Mouse (Mus musculus) kidney, embryonic 15.5 days (tissue): ENCODE measurements at regions not wholly inside any gene's neighbourhood (a gene's known extent, or its start where the extent isn't known, plus 50 kb on each side); places are given as distances from the start of the nearest gene placed in this dataset.

Source experiments
- ATAC-seq: fragments of 200-750 bp; cut with Nextera tagmentation; replicated peaks from 2 replicates; pipeline ENCODE4 v1.8.0; 2017; ENCODE audit warnings: moderate TSS enrichment; ENCODE audit not compliant: low FRiP score
- H3K27ac ChIP-seq: fragments of 300-500 bp; sonication (generic); 2 replicates; pipeline ENCODE4 v1.5.1; 2015; ENCODE audit warnings: mild to moderate bottlenecking, inconsistent platforms
- H3K27me3 ChIP-seq: fragments of 300-500 bp; sonication (generic); 2 replicates; pipeline ENCODE4 v1.6.1; 2015; ENCODE audit warnings: inconsistent platforms
- H3K36me3 ChIP-seq: fragments of 300-500 bp; sonication (generic); 2 replicates; pipeline ENCODE4 v1.6.1; 2015; ENCODE audit warnings: inconsistent platforms
- H3K4me1 ChIP-seq: fragments of 300-500 bp; sonication (generic); 2 replicates; pipeline ENCODE4 v1.6.1; 2015; ENCODE audit warnings: inconsistent platforms
- H3K4me2 ChIP-seq: fragments of 300-500 bp; sonication (generic); 2 replicates; pipeline ENCODE4 v1.6.1; 2015; ENCODE audit warnings: moderate library complexity, mild to moderate bottlenecking, inconsistent platforms
- H3K4me3 ChIP-seq: fragments of 300-500 bp; sonication (generic); replicated peaks from 2 replicates; pipeline ENCODE4 v1.5.1; 2015; ENCODE audit warnings: mild to moderate bottlenecking, inconsistent platforms
- H3K9ac ChIP-seq: fragments of 300-500 bp; sonication (generic); 2 replicates; pipeline ENCODE4 v1.6.1; 2015; ENCODE audit warnings: mild to moderate bottlenecking, inconsistent platforms
- H3K9me3 ChIP-seq: fragments of 300-500 bp; sonication (generic); replicated peaks from 2 replicates; pipeline ENCODE4 v1.6.1; 2016; ENCODE audit warnings: inconsistent platforms
- whole genome bisulfite sequencing: fragments of 180-500 bp; shearing (Covaris S2); methylation state at CpG from one replicate; pipeline ENCODE4 v1.1.7; 2015; ENCODE audit warnings: mixed read lengths; 5-methylcytosine and 5-hydroxymethylcytosine counted together

DNA sequence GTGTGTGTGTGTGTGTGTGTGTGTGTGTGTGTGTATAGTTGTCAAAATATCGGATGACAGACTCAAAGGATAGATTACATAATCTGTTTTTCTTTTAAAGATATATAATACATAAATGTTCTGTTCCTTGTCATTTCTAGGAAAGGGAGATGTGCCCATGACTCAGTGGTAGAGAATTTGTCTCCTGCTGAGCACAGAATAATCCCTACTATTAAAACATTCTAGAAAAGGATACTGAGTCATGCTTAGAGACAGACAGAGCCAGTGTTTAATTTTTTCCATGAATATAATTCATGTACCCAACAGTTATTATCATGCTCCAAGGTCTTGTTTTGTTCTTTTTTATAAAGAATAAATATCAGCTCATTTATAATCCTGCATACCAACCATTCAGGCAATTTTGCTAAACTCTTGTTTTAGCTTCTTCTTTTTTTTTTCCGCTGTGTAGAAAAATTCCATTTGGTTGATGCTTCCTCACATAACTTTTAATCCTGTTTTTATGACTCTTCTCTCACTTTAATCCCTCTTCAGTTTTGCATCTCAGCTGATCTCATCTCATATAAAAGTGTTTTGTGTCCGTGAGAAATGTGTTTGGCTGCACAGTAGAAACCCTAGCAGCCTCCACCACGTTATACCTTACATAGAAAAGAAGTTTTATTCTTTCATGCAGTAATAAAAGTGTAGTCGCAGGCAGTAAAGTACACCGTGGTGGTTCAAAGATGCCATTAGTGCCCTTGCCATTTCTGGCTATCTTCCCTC is 762.3 kb downstream of the Nedd1 start:
- Histone ChIP-seq H3K27ac (no peak overlapping the region), H3K4me1 (no peaks in the 10 kb centered on the region), H3K36me3 (no peaks in the 10 kb centered on the region), H3K4me2 (no peak overlapping the region), H3K9ac (no peak overlapping the region), H3K27me3 (no peaks in the 10 kb centered on the region), H3K4me3 (no peak overlapping the region), H3K9me3 (no peaks in the 10 kb centered on the region)
- ATAC-seq = no peak
- WGBS = 70% methylated on average over 6 of the region's 6 CpGs

DNA sequence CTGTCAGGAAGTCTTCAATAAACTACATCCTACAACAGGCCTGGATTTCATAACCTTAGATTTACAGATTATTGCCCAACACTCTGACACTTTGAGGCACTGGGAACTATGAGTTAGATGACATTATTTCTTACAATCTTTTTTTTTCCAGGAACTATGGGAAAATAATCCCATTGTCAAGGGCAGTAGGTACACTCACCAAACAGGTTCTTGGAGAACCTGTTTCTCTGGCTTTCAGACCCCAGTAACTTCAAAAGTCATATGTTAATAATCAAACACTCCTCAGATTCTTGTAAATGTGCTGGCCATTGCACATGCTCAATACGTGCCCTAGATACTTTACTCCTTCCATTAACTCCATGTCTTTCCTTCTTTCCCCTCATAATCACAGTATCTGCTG is 769.1 kb downstream of the Nedd1 start:
- peak overlapping the region; percentile 64 for H3K27ac ChIP-seq
- ATAC-seq = 0 out of 2 replicates have a peak, but pooled peaks have one; percentile 18
- 76% methylated on average over 1 of the region's 1 CpGs for WGBS
- no peak overlapping the region for H3K4me3 ChIP-seq
- H3K27me3 ChIP-seq = no peaks in the 10 kb centered on the region
- no peaks in the 10 kb centered on the region for H3K9me3 ChIP-seq
- no peak overlapping the region for H3K4me2 ChIP-seq
- H3K9ac ChIP-seq = no peak overlapping the region
- no peaks in the 10 kb centered on the region for H3K36me3 ChIP-seq
- no peaks in the 10 kb centered on the region for H3K4me1 ChIP-seq

DNA sequence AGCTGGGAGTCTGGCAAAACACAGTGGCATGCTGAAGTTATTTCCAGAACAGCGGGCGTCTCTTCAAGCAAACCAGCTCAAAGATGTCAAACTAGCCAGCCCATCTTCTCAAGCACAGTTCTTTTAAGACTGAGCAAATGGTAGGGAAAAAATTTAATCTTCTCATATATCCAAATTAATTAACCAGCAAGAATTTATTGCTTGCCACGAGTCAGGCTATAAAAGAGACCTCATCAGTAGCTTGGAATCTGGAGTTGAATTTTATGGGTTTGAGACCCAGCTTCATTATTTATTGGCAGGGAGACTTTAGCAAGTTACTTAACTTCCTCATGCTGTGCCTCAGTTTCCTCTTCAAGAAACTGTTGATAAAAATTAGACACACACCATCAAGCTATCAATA is 742.5 kb upstream of the Tmpo start:
- 27% methylated on average over 3 of the region's 3 CpGs for WGBS
- Histone ChIP-seq H3K27me3 (no peaks in the 10 kb centered on the region; the same call in 1 of the 2 replicates), H3K36me3 (no peaks in the 10 kb centered on the region), H3K4me1 (no peaks in the 10 kb centered on the region), H3K4me3 (no peak overlapping the region), H3K27ac (no peak overlapping the region), H3K9me3 (no peaks in the 10 kb centered on the region), H3K4me2 (no peak overlapping the region), H3K9ac (no peak overlapping the region)
- no peak for ATAC-seq

- H3K27me3 ChIP-seq = no peaks in the 10 kb centered on the region
- ATAC-seq = no peak
- WGBS = 75% methylated on average over 6 of the region's 6 CpGs
- no peak overlapping the region for H3K9ac ChIP-seq
- no peak overlapping the region for H3K4me2 ChIP-seq
- no peaks in the 10 kb centered on the region for H3K36me3 ChIP-seq
- H3K4me1 ChIP-seq = no peaks in the 10 kb centered on the region
- no peak overlapping the region for H3K27ac ChIP-seq
- no peaks in the 10 kb centered on the region for H3K9me3 ChIP-seq
- no peak overlapping the region for H3K4me3 ChIP-seq
Measured at GRCm38 (mm10) chr10:91889864-91890263, 708.7 kb upstream of the Tmpo start.

DNA sequence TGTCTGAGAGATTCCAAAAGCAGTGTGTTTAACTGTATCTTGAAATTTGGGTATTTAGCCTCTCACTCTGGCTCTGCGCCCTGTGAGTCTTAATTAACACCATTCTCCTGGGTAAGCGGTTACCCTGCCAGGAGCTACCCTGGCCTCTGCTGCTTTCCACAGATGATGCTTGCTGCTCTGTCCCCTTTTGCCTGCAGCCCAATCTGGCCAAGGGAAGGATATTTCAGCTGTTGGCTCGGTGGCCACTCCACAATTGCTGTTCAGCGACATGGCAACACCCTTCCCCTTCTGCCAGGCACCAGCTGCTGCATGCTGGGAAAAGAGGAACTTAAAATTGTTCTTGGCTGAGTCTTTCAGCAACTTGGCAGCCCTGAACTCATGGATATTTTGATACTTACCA is 707.4 kb upstream of the Tmpo start:
- 85% methylated on average over 4 of the region's 4 CpGs for WGBS
- H3K9me3 ChIP-seq = no peaks in the 10 kb centered on the region
- no peaks in the 10 kb centered on the region for H3K4me1 ChIP-seq
- H3K36me3 ChIP-seq = no peaks in the 10 kb centered on the region
- H3K4me3 ChIP-seq = no peak overlapping the region
- no peak overlapping the region for H3K27ac ChIP-seq
- ATAC-seq = no peak
- H3K9ac ChIP-seq = no peak overlapping the region
- no peaks in the 10 kb centered on the region for H3K27me3 ChIP-seq
- no peak overlapping the region for H3K4me2 ChIP-seq

DNA sequence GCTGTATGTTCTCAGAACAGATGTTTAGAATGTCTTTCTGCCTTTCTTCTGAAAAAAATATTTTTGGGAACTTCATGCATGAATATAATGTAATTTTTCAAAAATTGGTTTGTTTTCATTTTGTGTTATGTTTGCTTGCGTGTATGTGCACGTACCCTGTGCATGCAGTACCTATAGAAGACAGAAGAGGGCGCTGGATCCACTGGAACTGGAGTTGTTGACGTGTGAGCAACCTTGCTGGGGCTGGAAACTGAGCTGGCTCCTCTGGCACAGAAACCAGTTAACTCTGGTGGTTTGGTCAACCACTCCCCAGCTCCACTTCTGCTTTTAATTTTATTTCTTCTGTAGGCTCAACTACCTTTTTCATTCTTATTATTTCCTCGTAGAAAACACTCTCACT is 702.0 kb upstream of the Tmpo start:
- ATAC-seq = no peak
- no peak overlapping the region for H3K4me2 ChIP-seq
- H3K9ac ChIP-seq = no peak overlapping the region
- no peak overlapping the region for H3K27ac ChIP-seq
- H3K4me1 ChIP-seq = peaks cover 12% of the 10 kb centered on the region
- no peaks in the 10 kb centered on the region for H3K9me3 ChIP-seq
- H3K27me3 ChIP-seq = no peaks in the 10 kb centered on the region
- H3K36me3 ChIP-seq = no peaks in the 10 kb centered on the region
- 76% methylated on average over 5 of the region's 5 CpGs for WGBS
- no peak overlapping the region for H3K4me3 ChIP-seq

DNA sequence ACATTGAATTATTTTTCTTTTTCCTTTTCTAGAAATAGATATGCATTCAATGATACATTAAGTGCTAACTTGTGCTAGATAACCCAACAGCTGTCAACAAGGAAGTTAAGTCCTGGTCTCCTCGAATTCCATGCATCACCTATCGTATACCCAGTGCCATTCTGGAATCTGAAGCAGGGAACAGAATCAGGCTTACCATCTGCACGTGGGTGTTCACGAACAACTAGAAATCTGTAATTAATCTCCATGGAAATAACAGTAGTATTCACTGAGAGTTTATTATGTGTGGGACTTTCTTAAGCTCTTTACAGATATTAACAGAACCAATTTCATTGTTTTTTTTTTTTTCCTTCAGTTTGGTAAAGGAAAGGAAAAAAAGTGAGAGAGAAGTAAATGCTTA is 701.4 kb upstream of the Tmpo start:
- no peak overlapping the region for H3K4me2 ChIP-seq
- H3K36me3 ChIP-seq = no peaks in the 10 kb centered on the region
- 73% methylated on average over 4 of the region's 4 CpGs for WGBS
- H3K4me1 ChIP-seq = peaks cover 12% of the 10 kb centered on the region
- H3K4me3 ChIP-seq = no peak overlapping the region
- no peak overlapping the region for H3K27ac ChIP-seq
- H3K9me3 ChIP-seq = no peaks in the 10 kb centered on the region
- no peak for ATAC-seq
- H3K9ac ChIP-seq = no peak overlapping the region
- H3K27me3 ChIP-seq = no peaks in the 10 kb centered on the region

- no peaks in the 10 kb centered on the region for H3K9me3 ChIP-seq
- no peak overlapping the region for H3K4me3 ChIP-seq
- peaks cover 12% of the 10 kb centered on the region for H3K4me1 ChIP-seq
- H3K27me3 ChIP-seq = no peaks in the 10 kb centered on the region
- peak overlapping the region; percentile 66 for H3K27ac ChIP-seq
- 20% methylated on average over 9 of the region's 9 CpGs for WGBS
- H3K9ac ChIP-seq = no peak overlapping the region
- peak; percentile 92 for ATAC-seq
- no peak overlapping the region for H3K4me2 ChIP-seq
- no peaks in the 10 kb centered on the region for H3K36me3 ChIP-seq
Measured at GRCm38 (mm10) chr10:91881521-91882228, 700.6 kb upstream of the Tmpo start.

DNA sequence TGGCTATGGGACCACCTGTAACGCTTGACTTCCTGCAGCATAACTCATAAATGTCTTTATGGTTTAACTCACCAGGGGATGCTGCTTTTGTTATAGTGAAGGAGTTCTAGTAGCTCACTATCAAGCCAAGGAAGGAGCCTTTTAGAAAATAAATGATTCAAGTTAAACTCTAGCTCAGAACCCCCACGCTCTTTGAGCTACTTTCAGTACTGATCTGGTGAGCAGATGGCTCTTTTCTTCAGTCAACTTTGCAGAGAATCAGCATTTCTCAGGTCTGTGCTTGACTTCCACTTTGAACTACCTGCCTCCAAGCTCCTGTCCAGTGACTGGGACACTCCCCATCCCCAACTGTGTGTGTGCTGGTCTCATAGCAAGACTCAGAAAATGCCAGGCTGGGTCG is 694.3 kb upstream of the Tmpo start:
- Histone ChIP-seq H3K9ac (no peak overlapping the region), H3K4me1 (no peaks in the 10 kb centered on the region), H3K27ac (no peak overlapping the region), H3K27me3 (no peaks in the 10 kb centered on the region), H3K9me3 (no peaks in the 10 kb centered on the region), H3K4me3 (no peak overlapping the region), H3K4me2 (no peak overlapping the region), H3K36me3 (no peaks in the 10 kb centered on the region)
- ATAC-seq = no peak
- 81% methylated on average over 3 of the region's 3 CpGs for WGBS

DNA sequence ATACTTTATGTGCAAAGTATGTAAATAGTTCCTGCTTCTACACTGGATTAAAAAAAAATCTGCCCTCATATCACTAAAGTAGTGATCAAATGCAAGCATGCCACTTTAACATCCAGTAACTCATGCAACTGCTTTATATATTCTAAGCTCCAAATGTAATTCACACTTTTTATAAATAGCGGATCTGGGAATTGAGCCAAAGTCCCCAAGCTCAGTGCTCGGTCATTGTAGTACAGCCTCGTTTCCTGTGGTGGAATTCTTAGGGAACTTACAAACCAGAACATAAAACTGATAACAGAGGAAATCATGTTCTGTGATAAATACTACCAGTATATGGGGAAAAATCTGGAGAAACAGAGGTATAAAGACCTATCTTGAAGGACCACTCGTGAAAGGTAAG is 690.1 kb upstream of the Tmpo start:
- Histone ChIP-seq H3K4me2 (no peak overlapping the region), H3K4me1 (no peaks in the 10 kb centered on the region), H3K9ac (no peak overlapping the region), H3K27ac (no peak overlapping the region), H3K4me3 (no peak overlapping the region), H3K9me3 (no peaks in the 10 kb centered on the region), H3K36me3 (no peaks in the 10 kb centered on the region), H3K27me3 (no peaks in the 10 kb centered on the region)
- no peak for ATAC-seq
- WGBS = 51% methylated on average over 4 of the region's 4 CpGs

DNA sequence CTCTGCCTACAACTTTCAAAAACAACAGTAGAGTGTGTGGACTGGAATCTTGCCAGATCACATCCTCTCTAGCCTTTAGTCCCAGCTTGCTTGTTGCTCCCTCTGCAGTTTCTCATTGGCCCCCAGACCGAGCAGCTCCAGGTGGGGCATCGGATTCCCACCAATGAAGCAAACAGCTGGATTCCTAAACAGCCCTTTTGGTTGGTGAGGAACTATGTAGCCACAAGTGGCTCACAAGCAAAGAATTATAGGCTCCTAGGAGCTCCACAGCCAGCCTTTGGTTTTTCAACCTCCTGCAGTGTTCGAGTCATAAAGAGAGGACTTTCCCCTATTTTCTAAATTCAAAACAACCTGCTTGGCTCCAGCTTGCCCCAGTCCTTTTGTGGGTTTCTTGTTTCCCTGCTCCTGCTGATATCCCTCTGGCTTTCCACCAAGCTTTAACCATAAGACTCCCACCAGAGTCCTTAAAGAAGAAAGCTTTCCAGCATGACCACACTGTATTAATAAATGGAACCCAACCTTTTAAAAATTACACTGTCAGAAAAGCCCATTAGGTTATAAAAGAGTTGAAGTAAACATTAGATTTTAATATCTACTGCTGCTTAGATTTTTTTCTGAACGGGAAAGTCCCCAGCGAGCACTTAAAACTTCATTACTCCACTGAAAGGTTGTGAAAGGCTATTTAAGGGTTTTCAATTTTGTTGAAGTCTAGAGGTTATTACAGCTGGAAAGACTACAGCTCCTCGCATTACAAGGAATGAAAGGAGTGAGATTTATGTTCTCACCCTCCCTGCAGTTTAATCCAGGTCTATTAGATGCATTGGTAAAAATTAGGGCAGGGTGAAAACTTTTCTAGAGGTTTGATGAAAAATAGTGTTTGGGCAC is 677.8 kb upstream of the Tmpo start:
- WGBS = 17% methylated on average over 6 of the region's 6 CpGs
- H3K9ac ChIP-seq = no peak overlapping the region
- no peak overlapping the region for H3K27ac ChIP-seq
- no peak overlapping the region for H3K4me3 ChIP-seq
- H3K36me3 ChIP-seq = no peaks in the 10 kb centered on the region
- no peaks in the 10 kb centered on the region for H3K27me3 ChIP-seq
- no peak overlapping the region for H3K4me2 ChIP-seq
- H3K9me3 ChIP-seq = no peaks in the 10 kb centered on the region
- ATAC-seq = no peak; the same call in 1 of the 2 replicates
- peaks cover 6% of the 10 kb centered on the region; the same call in 1 of the 2 replicates for H3K4me1 ChIP-seq

- Histone ChIP-seq H3K9me3 (no peaks in the 10 kb centered on the region), H3K36me3 (no peaks in the 10 kb centered on the region), H3K27ac (no peak overlapping the region), H3K4me3 (no peak overlapping the region), H3K27me3 (no peaks in the 10 kb centered on the region), H3K9ac (no peak overlapping the region), H3K4me2 (no peak overlapping the region), H3K4me1 (0 out of 2 replicates have a peak, but pooled peaks cover 4% of the 10 kb centered on the region)
- no peak for ATAC-seq
- WGBS = 72% methylated on average over 3 of the region's 3 CpGs
Measured at GRCm38 (mm10) chr10:91827074-91827473, 646.0 kb upstream of the Tmpo start.
